Mouse (Mus musculus): ENCODE measurements at regions not wholly inside any gene's neighbourhood (a gene's known extent, or its start where the extent isn't known, plus 50 kb on each side); places are given as distances from the start of the nearest gene placed in this dataset.

GRCm38 (mm10) chr4:9218380-9218779 is 979.5 kb upstream of the Car8 start:
- no peak for TF ChIP-seq GATA4 (IDR thresholded peaks at IDR 0.05; ENCODE audit: insufficient replicate concordance, low read length)

GRCm38 (mm10) chr4:9208606-9209005 is 969.8 kb upstream of the Car8 start:
- TF ChIP-seq GATA4 (IDR thresholded peaks at IDR 0.05; ENCODE audit: insufficient replicate concordance, low read length) = no peak

GRCm38 (mm10) chr4:9200012-9200411 is 961.2 kb upstream of the Car8 start:
- TF ChIP-seq GATA4 (IDR thresholded peaks at IDR 0.05; ENCODE audit: insufficient replicate concordance, low read length) = no peak

GRCm38 (mm10) chr4:9196435-9196834 is 957.6 kb upstream of the Car8 start:
- TF ChIP-seq GATA4 (IDR thresholded peaks at IDR 0.05; ENCODE audit: insufficient replicate concordance, low read length) = no peak

- no peak for TF ChIP-seq GATA4 (IDR thresholded peaks at IDR 0.05; ENCODE audit: insufficient replicate concordance, low read length)
Observed at GRCm38 (mm10) chr4:9193121-9193520, 954.3 kb upstream of the Car8 start.

- TF ChIP-seq GATA4 (IDR thresholded peaks at IDR 0.05; ENCODE audit: insufficient replicate concordance, low read length) = no peak
Observed at GRCm38 (mm10) chr4:9185156-9185875, 946.5 kb upstream of the Car8 start.

GRCm38 (mm10) chr4:9184451-9185121 is 945.7 kb upstream of the Car8 start:
- TF ChIP-seq GATA4 (IDR thresholded peaks at IDR 0.05; ENCODE audit: insufficient replicate concordance, low read length) = no peak

- TF ChIP-seq GATA4 (IDR thresholded peaks at IDR 0.05; ENCODE audit: insufficient replicate concordance, low read length) = no peak
Observed at GRCm38 (mm10) chr4:9174365-9174764, 935.5 kb upstream of the Car8 start.

GRCm38 (mm10) chr4:9162374-9162773 is 923.5 kb upstream of the Car8 start:
- no peak for TF ChIP-seq GATA4 (IDR thresholded peaks at IDR 0.05; ENCODE audit: insufficient replicate concordance, low read length)

- no peak for TF ChIP-seq GATA4 (IDR thresholded peaks at IDR 0.05; ENCODE audit: insufficient replicate concordance, low read length)
Observed at GRCm38 (mm10) chr4:9161814-9162133, 922.9 kb upstream of the Car8 start.

- TF ChIP-seq GATA4 (IDR thresholded peaks at IDR 0.05; ENCODE audit: insufficient replicate concordance, low read length) = no peak
Observed at GRCm38 (mm10) chr4:9161068-9161813, 922.4 kb upstream of the Car8 start.

- no peak for TF ChIP-seq GATA4 (IDR thresholded peaks at IDR 0.05; ENCODE audit: insufficient replicate concordance, low read length)
Observed at GRCm38 (mm10) chr4:9147732-9148131, 908.9 kb upstream of the Car8 start.

GRCm38 (mm10) chr4:9144226-9145215 is 905.7 kb upstream of the Car8 start:
- no peak for TF ChIP-seq GATA4 (IDR thresholded peaks at IDR 0.05; ENCODE audit: insufficient replicate concordance, low read length)

GRCm38 (mm10) chr4:9143087-9143486 is 904.2 kb upstream of the Car8 start:
- TF ChIP-seq GATA4 (IDR thresholded peaks at IDR 0.05; ENCODE audit: insufficient replicate concordance, low read length) = no peak
